Mouse (Mus musculus): ENCODE measurements around the gene Immp2l. TPM values are rescaled to one million over a fixed set of nuclear protein-coding genes. Genes with fewer than 3 reads are reported as not detected.
A peak's percentile ranks its signal among the peaks of the same experiment; 100 is the strongest.

The Immp2l gene
- total and polyA plus RNA-seq, 3 experiments, result 20.1 to 30.3 (median 23.1) TPM

DNA sequence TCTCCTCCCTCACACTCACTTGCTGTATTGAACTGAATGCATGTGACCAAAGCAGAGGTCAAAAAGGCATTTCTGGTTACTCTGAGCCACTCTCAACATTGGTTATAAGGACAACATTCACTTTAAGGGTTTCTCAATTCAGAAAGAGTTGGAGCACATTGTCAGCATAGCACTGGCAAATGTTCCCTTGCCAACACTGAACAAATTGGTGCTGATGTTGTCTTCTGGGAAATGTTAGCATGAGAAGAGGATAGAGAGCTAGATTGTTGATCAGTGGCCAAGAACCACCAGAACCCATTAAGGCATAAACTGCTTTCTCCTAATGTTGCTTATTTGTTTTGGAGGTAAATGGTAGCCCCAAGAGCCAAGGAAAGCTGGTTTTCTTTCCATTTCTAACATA, 922.6 kb downstream of the Immp2l start:
- Histone ChIP-seq H3K27me3 (ENCODE audit: control insufficient read depth, insufficient read depth, low read length) (no peaks in the 10 kb centered on the region), H3K9ac (ENCODE audit: low read depth, low read length) (no peak overlapping the region), H3K4me1 (ENCODE audit: control insufficient read depth, insufficient read depth, low read length) (no peaks in the 10 kb centered on the region), H3K27ac (no peak overlapping the region), H3K36me3 (ENCODE audit: control insufficient read depth, insufficient read depth, low read length) (no peaks in the 10 kb centered on the region), H3K4me3 (no peak overlapping the region), H3K79me2 (replicated peaks; ENCODE audit: control insufficient read depth, insufficient read depth, low read length) (no peaks in the 10 kb centered on the region)
- DNase-seq, result no peak
- intact Hi-C loops (cut with DNase I), result no loop called here
- TF ChIP-seq CTCF (IDR thresholded peaks at IDR 0.05) (no peak), EP300 (IDR thresholded peaks at IDR 0.05; ENCODE audit: insufficient read depth, low read depth, low read length) (no peak), POLR2A (IDR thresholded peaks at IDR 0.05; ENCODE audit: insufficient read depth, low read depth, low read length) (no peak)

DNA sequence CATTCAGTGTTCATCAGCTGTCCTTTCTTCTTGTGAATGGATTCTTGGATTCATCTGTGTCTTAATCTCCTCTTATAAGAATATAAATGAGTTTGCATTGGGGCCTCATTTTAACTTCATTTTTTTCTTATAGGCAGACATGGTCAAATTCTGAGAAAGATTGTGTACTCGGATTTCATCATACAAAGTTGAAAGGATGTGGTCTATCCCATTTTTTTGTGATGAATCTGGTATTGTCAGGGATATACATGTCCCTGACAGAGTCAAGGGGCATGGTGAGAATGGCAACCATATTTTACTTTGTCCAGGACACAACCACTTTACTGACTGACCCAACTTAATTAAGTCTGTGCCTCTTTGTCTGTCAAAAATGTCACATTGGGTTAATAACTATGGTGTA, 925.5 kb downstream of the Immp2l start:
- Histone ChIP-seq H3K4me3 (no peak overlapping the region), H3K27ac (no peak overlapping the region), H3K9ac (ENCODE audit: low read depth, low read length) (no peak overlapping the region), H3K4me1 (ENCODE audit: control insufficient read depth, insufficient read depth, low read length) (no peaks in the 10 kb centered on the region), H3K79me2 (replicated peaks; ENCODE audit: control insufficient read depth, insufficient read depth, low read length) (no peaks in the 10 kb centered on the region), H3K36me3 (ENCODE audit: control insufficient read depth, insufficient read depth, low read length) (no peaks in the 10 kb centered on the region), H3K27me3 (ENCODE audit: control insufficient read depth, insufficient read depth, low read length) (no peaks in the 10 kb centered on the region)
- WGBS, result 85% methylated on average over 1 of the region's 1 CpGs
- intact Hi-C loops (cut with DNase I), result no loop called here
- DNase-seq, result no peak
- TF ChIP-seq POLR2A (IDR thresholded peaks at IDR 0.05; ENCODE audit: insufficient read depth, low read depth, low read length) (no peak), CTCF (IDR thresholded peaks at IDR 0.05) (no peak), EP300 (IDR thresholded peaks at IDR 0.05; ENCODE audit: insufficient read depth, low read depth, low read length) (no peak)

DNA sequence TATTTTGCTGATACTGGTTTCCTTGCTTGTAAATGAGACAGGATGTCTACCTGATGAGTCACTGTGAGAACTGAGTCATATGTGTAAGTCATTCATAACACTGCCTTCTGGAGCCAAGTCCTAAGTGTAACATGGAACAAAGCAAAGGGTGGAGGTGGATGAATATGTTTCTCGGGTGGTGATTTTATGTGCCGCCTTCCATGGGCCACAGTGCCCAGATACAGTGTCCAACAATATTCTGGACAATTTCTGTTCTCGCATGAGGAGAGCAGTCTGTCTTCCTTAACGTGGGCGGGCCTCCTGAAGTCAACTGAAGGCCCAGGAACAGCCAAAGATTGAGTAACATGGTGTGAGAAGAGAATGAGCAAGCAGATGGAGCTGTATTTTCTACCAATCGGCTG, 926.0 kb downstream of the Immp2l start:
- H3K9ac ChIP-seq (ENCODE audit: low read depth, low read length), result no peak overlapping the region
- no peak overlapping the region for H3K27ac ChIP-seq
- H3K4me3 ChIP-seq, result no peak overlapping the region
- intact Hi-C loops (cut with DNase I), result no loop called here
- no peaks in the 10 kb centered on the region for H3K36me3 ChIP-seq (ENCODE audit: control insufficient read depth, insufficient read depth, low read length)
- WGBS, result 71% methylated on average over 6 of the region's 6 CpGs
- TF ChIP-seq POLR2A (IDR thresholded peaks at IDR 0.05; ENCODE audit: insufficient read depth, low read depth, low read length) (no peak), EP300 (IDR thresholded peaks at IDR 0.05; ENCODE audit: insufficient read depth, low read depth, low read length) (no peak), CTCF (IDR thresholded peaks at IDR 0.05) (no peak)
- DNase-seq, result peak; percentile 25 to 35
- no peaks in the 10 kb centered on the region for H3K4me1 ChIP-seq (ENCODE audit: control insufficient read depth, insufficient read depth, low read length)
- H3K27me3 ChIP-seq (ENCODE audit: control insufficient read depth, insufficient read depth, low read length), result no peaks in the 10 kb centered on the region
- H3K79me2 ChIP-seq (replicated peaks; ENCODE audit: control insufficient read depth, insufficient read depth, low read length), result no peaks in the 10 kb centered on the region

DNA sequence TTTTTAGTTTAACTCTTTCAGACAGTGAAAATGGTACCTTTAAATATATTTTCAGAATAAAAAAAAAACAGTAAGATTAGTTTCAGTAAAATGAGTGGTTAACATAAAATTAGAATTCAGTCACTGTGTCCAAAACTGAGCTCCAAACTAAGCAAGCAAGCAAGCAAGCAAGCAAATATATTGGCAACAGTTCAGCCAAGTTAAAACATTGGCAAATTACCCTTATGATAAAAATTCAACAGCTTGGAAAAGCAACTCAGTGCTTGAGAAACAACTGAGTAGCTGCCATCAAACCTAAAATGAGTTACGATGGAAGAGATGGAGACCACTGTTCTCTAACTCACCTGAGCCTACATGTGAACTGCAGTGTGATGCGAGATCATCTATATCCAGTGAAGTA, 926.8 kb downstream of the Immp2l start:
- H3K27me3 ChIP-seq (ENCODE audit: control insufficient read depth, insufficient read depth, low read length), result no peaks in the 10 kb centered on the region
- no peak for TF ChIP-seq CTCF (IDR thresholded peaks at IDR 0.05)
- TF ChIP-seq POLR2A (IDR thresholded peaks at IDR 0.05; ENCODE audit: insufficient read depth, low read depth, low read length), result no peak
- TF ChIP-seq EP300 (IDR thresholded peaks at IDR 0.05; ENCODE audit: insufficient read depth, low read depth, low read length), result no peak
- H3K4me1 ChIP-seq (ENCODE audit: control insufficient read depth, insufficient read depth, low read length), result no peaks in the 10 kb centered on the region
- WGBS, result 77% methylated on average over 2 of the region's 2 CpGs
- no peak for DNase-seq
- H3K36me3 ChIP-seq (ENCODE audit: control insufficient read depth, insufficient read depth, low read length), result no peaks in the 10 kb centered on the region
- H3K27ac ChIP-seq, result no peak overlapping the region
- no peak overlapping the region for H3K9ac ChIP-seq (ENCODE audit: low read depth, low read length)
- no peak overlapping the region for H3K4me3 ChIP-seq
- intact Hi-C loops (cut with DNase I), result no loop called here
- no peaks in the 10 kb centered on the region for H3K79me2 ChIP-seq (replicated peaks; ENCODE audit: control insufficient read depth, insufficient read depth, low read length)

DNA sequence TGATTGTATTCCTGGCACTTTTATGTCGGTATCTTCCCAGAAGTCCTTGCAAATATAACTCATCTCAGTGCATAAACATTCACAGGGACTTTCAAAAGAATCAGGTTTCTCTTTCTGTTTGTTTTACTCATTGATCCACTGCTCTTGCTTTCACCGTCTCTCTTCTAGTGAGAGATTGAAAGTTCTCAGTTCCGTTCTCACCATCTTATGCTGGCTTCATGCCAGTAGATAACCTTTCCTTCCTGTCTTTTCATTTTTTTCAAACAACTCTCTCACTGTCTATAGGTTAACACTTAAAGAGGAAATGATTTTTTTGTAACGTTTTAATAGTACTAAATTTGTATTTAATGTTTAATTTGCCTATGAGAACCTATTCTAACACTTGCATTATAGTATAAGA, 937.1 kb downstream of the Immp2l start:
- Histone ChIP-seq H3K36me3 (ENCODE audit: control insufficient read depth, insufficient read depth, low read length) (no peaks in the 10 kb centered on the region), H3K9ac (ENCODE audit: low read depth, low read length) (no peak overlapping the region), H3K4me3 (no peak overlapping the region), H3K79me2 (replicated peaks; ENCODE audit: control insufficient read depth, insufficient read depth, low read length) (no peaks in the 10 kb centered on the region), H3K27me3 (ENCODE audit: control insufficient read depth, insufficient read depth, low read length) (no peaks in the 10 kb centered on the region), H3K27ac (no peak overlapping the region), H3K4me1 (ENCODE audit: control insufficient read depth, insufficient read depth, low read length) (no peaks in the 10 kb centered on the region)
- TF ChIP-seq POLR2A (IDR thresholded peaks at IDR 0.05; ENCODE audit: insufficient read depth, low read depth, low read length) (no peak), EP300 (IDR thresholded peaks at IDR 0.05; ENCODE audit: insufficient read depth, low read depth, low read length) (no peak), CTCF (IDR thresholded peaks at IDR 0.05) (no peak)
- intact Hi-C loops (cut with DNase I), result no loop called here
- no peak for DNase-seq
- 18% methylated on average over 4 of the region's 4 CpGs for WGBS

DNA sequence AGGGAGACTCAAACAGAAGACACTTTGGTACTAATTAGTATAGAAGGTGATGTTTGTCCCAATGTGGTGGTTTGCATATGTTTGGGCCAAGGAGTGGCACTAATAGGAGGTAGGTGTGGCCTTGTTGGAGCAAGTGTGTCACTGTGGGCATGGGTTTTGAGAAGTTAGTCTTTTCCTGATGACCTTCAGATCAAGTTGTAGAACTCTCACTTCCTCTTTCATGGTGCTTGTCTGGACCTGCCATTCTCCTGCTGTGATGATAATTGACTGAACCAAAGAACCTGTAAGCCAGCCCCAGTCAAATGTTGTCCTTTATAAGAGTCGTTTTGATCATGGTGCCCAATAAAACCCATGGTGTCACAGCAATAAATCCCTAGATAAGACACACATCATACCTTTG, 967.5 kb downstream of the Immp2l start:
- Histone ChIP-seq H3K4me3 (no peak overlapping the region), H3K27me3 (ENCODE audit: control insufficient read depth, insufficient read depth, low read length) (no peaks in the 10 kb centered on the region), H3K36me3 (ENCODE audit: control insufficient read depth, insufficient read depth, low read length) (no peaks in the 10 kb centered on the region), H3K9ac (ENCODE audit: low read depth, low read length) (no peak overlapping the region), H3K4me1 (ENCODE audit: control insufficient read depth, insufficient read depth, low read length) (no peaks in the 10 kb centered on the region), H3K79me2 (replicated peaks; ENCODE audit: control insufficient read depth, insufficient read depth, low read length) (no peaks in the 10 kb centered on the region), H3K27ac (no peak overlapping the region)
- TF ChIP-seq POLR2A (IDR thresholded peaks at IDR 0.05; ENCODE audit: insufficient read depth, low read depth, low read length) (no peak), CTCF (IDR thresholded peaks at IDR 0.05) (no peak), EP300 (IDR thresholded peaks at IDR 0.05; ENCODE audit: insufficient read depth, low read depth, low read length) (no peak)
- intact Hi-C loops (cut with DNase I), result no loop called here
- no peak for DNase-seq
- WGBS, result 78% methylated on average over 1 of the region's 1 CpGs

Measured in heart, adult 2 months (tissue).